Mouse (Mus musculus) hindbrain, embryonic 10.5 days (tissue): ENCODE data around the gene Dusp12. TPM values are rescaled to one million over a fixed set of nuclear protein-coding genes. Genes with fewer than 3 reads are reported as not detected.

Source experiments
- DNase-seq: peaks from one replicate; pipeline ENCODE4 v3.0.0-alpha.2; 2017; ENCODE audit warnings: low spot score
- H3K27ac ChIP-seq: fragments of 300-500 bp; sonication (generic); 2 replicates; pipeline ENCODE4 v1.5.1; 2016; ENCODE audit warnings: mild to moderate bottlenecking, moderate library complexity
- H3K27me3 ChIP-seq: fragments of 300-500 bp; sonication (generic); 2 replicates; pipeline ENCODE4 v1.6.1; 2016; ENCODE audit warnings: mild to moderate bottlenecking; ENCODE audit not compliant: poor library complexity, insufficient read depth, severe bottlenecking
- H3K36me3 ChIP-seq: fragments of 300-500 bp; sonication (generic); 2 replicates; pipeline ENCODE4 v1.6.1; 2016; ENCODE audit warnings: mild to moderate bottlenecking, moderate library complexity
- H3K4me1 ChIP-seq: fragments of 300-500 bp; sonication (generic); replicated peaks from 2 replicates; pipeline ENCODE4 v1.6.1; 2016; ENCODE audit warnings: mild to moderate bottlenecking
- H3K4me3 ChIP-seq: fragments of 300-500 bp; sonication (generic); 2 replicates; pipeline ENCODE4 v1.5.1; 2016; ENCODE audit warnings: mild to moderate bottlenecking, moderate library complexity
- H3K9me3 ChIP-seq: fragments of 300-500 bp; sonication (generic); 2 replicates; pipeline ENCODE4 v1.6.1; 2016; ENCODE audit warnings: mild to moderate bottlenecking, moderate library complexity
- WGBS: fragments of 180-500 bp; shearing (Covaris S2); methylation state at CpG from one replicate; pipeline ENCODE4 v1.1.7; 2016; 5-methylcytosine and 5-hydroxymethylcytosine counted together
- polyA plus RNA-seq: library from polyadenylated mRNA; unstranded; fragments of >200 nt; fragmentation: Nextera tagmentation; extraction: Ambion mirVana; gene quantifications from 2 replicates; pipeline ENCODE4 v1.2.1, GENCODE M21; 2016

The Dusp12 gene
- polyA plus RNA-seq, 1 experiment from 2014 or later = 28.4 TPM

- Histone ChIP-seq H3K4me3 (no peak overlapping the region), H3K36me3 (no peaks in the 10 kb centered on the region), H3K27ac (no peak overlapping the region), H3K4me1 (peaks cover 8% of the 10 kb centered on the region), H3K9me3 (no peaks in the 10 kb centered on the region), H3K27me3 (no peaks in the 10 kb centered on the region)
- WGBS = 75% methylated on average over 2 of the region's 2 CpGs
- no peak for DNase-seq
These were observed 6.3 kb upstream of the Dusp12 start for GRCm38 (mm10) chr1:170891646-170892045.

- H3K4me1 ChIP-seq = peaks cover 19% of the 10 kb centered on the region
- H3K4me3 ChIP-seq = no peak overlapping the region
- no peaks in the 10 kb centered on the region for H3K27me3 ChIP-seq
- DNase-seq = no peak
- no peaks in the 10 kb centered on the region for H3K36me3 ChIP-seq
- WGBS = 72% methylated on average over 4 of the region's 4 CpGs
- no peaks in the 10 kb centered on the region for H3K9me3 ChIP-seq
- no peak overlapping the region for H3K27ac ChIP-seq
These were observed 4.0 kb upstream of the Dusp12 start for GRCm38 (mm10) chr1:170889310-170889709.

- Histone ChIP-seq H3K27ac (no peak overlapping the region), H3K4me1 (peaks cover 29% of the 10 kb centered on the region), H3K9me3 (no peaks in the 10 kb centered on the region), H3K27me3 (no peaks in the 10 kb centered on the region), H3K4me3 (no peak overlapping the region), H3K36me3 (peaks cover 13% of the 10 kb centered on the region)
- DNase-seq = no peak
- 63% methylated on average over 6 of the region's 6 CpGs for WGBS
These were observed 711 bp upstream of the Dusp12 start for GRCm38 (mm10) chr1:170886044-170886458.

- WGBS = 36% methylated on average over 8 of the region's 8 CpGs
- Histone ChIP-seq H3K9me3 (no peaks in the 10 kb centered on the region), H3K4me3 (peak overlapping the region; percentile 90), H3K27ac (peak overlapping the region; percentile 92), H3K27me3 (no peaks in the 10 kb centered on the region), H3K36me3 (peaks cover 29% of the 10 kb centered on the region), H3K4me1 (peaks cover 24% of the 10 kb centered on the region)
- DNase-seq = no peak
These were observed 950 bp downstream of the Dusp12 start for GRCm38 (mm10) chr1:170884390-170884789.

GRCm38 (mm10) chr1:170882915-170883485, 2.3 kb downstream of the Dusp12 start:
- Histone ChIP-seq H3K27me3 (no peaks in the 10 kb centered on the region), H3K36me3 (peaks cover 38% of the 10 kb centered on the region), H3K9me3 (no peaks in the 10 kb centered on the region), H3K4me3 (no peak overlapping the region), H3K27ac (no peak overlapping the region), H3K4me1 (peaks cover 21% of the 10 kb centered on the region)
- DNase-seq = no peak
- WGBS = 89% methylated on average over 5 of the region's 5 CpGs

- no peaks in the 10 kb centered on the region for H3K27me3 ChIP-seq
- H3K27ac ChIP-seq = no peak overlapping the region
- no peaks in the 10 kb centered on the region for H3K9me3 ChIP-seq
- DNase-seq = no peak
- 95% methylated on average over 5 of the region's 5 CpGs for WGBS
- no peaks in the 10 kb centered on the region for H3K4me1 ChIP-seq
- peaks cover 83% of the 10 kb centered on the region for H3K36me3 ChIP-seq
- H3K4me3 ChIP-seq = no peak overlapping the region
These were observed 8.4 kb downstream of the Dusp12 start for GRCm38 (mm10) chr1:170876906-170877305.

- peaks cover 79% of the 10 kb centered on the region for H3K36me3 ChIP-seq
- H3K4me3 ChIP-seq = no peak overlapping the region
- no peak overlapping the region for H3K27ac ChIP-seq
- no peaks in the 10 kb centered on the region for H3K27me3 ChIP-seq
- H3K4me1 ChIP-seq = no peaks in the 10 kb centered on the region
- 90% methylated on average over 3 of the region's 3 CpGs for WGBS
- H3K9me3 ChIP-seq = no peaks in the 10 kb centered on the region
- no peak for DNase-seq
These were observed 9.7 kb downstream of the Dusp12 start for GRCm38 (mm10) chr1:170875676-170876075.

GRCm38 (mm10) chr1:170871961-170872360, 13.4 kb downstream of the Dusp12 start:
- DNase-seq = no peak
- whole genome bisulfite sequencing = 95% methylated on average over 2 of the region's 2 CpGs
- Histone ChIP-seq H3K27me3 (no peaks in the 10 kb centered on the region), H3K36me3 (peaks cover 49% of the 10 kb centered on the region), H3K4me1 (peaks cover 2% of the 10 kb centered on the region), H3K27ac (no peak overlapping the region), H3K4me3 (no peak overlapping the region), H3K9me3 (no peaks in the 10 kb centered on the region)

GRCm38 (mm10) chr1:170871402-170871801, 13.9 kb downstream of the Dusp12 start:
- Histone ChIP-seq H3K4me1 (peaks cover 8% of the 10 kb centered on the region), H3K27ac (no peak overlapping the region), H3K9me3 (no peaks in the 10 kb centered on the region), H3K4me3 (no peak overlapping the region), H3K36me3 (peaks cover 43% of the 10 kb centered on the region), H3K27me3 (no peaks in the 10 kb centered on the region)
- DNase-seq = no peak
- 84% methylated on average over 6 of the region's 6 CpGs for WGBS

- WGBS = 22% methylated on average over 14 of the region's 14 CpGs
- DNase-seq = no peak
- H3K27ac ChIP-seq = peak overlapping the region; percentile 83
- H3K9me3 ChIP-seq = no peaks in the 10 kb centered on the region
- no peaks in the 10 kb centered on the region for H3K27me3 ChIP-seq
- peak overlapping the region; percentile 90 for H3K4me3 ChIP-seq
- H3K36me3 ChIP-seq = peaks cover 20% of the 10 kb centered on the region
- peaks cover 10% of the 10 kb centered on the region for H3K4me1 ChIP-seq
These were observed 16.4 kb downstream of the Dusp12 start for GRCm38 (mm10) chr1:170868905-170869283.

GRCm38 (mm10) chr1:170868107-170868904, 17.0 kb downstream of the Dusp12 start:
- peak; percentile 77 for DNase-seq
- Histone ChIP-seq H3K4me3 (peak overlapping the region; percentile 90), H3K27me3 (no peaks in the 10 kb centered on the region), H3K4me1 (peaks cover 10% of the 10 kb centered on the region), H3K36me3 (peaks cover 15% of the 10 kb centered on the region), H3K9me3 (no peaks in the 10 kb centered on the region), H3K27ac (peak overlapping the region; percentile 83)
- WGBS = 1% methylated on average over 33 of the region's 33 CpGs

- H3K4me3 ChIP-seq = peak within 1 kb of the TSS; percentile 90
- H3K36me3 ChIP-seq = peaks cover 15% of the 10 kb centered on the region
- WGBS = 0% methylated on average over 25 of the region's 25 CpGs
These were observed 17.6 kb downstream of the Dusp12 start, which contains the start of gene Atf6 for GRCm38 (mm10) chr1:170867691-170868105. Gene Atf6, minus strand, starts transcription at chr1:170867771.

GRCm38 (mm10) chr1:170866992-170867690, 18.2 kb downstream of the Dusp12 start:
- no peak for DNase-seq
- H3K27ac ChIP-seq = peak overlapping the region; percentile 83
- H3K9me3 ChIP-seq = no peaks in the 10 kb centered on the region
- H3K27me3 ChIP-seq = no peaks in the 10 kb centered on the region
- peaks cover 10% of the 10 kb centered on the region for H3K4me1 ChIP-seq
- H3K4me3 ChIP-seq = peak overlapping the region; percentile 90
- 4% methylated on average over 30 of the region's 30 CpGs for WGBS
- peaks cover 10% of the 10 kb centered on the region for H3K36me3 ChIP-seq

More at GRCm38 (mm10) chr1:170867691-170868105, 17.6 kb downstream of the Dusp12 start, which contains the start of gene Atf6:
- H3K9me3 ChIP-seq = no peaks in the 10 kb centered on the region
- peak; percentile 95 for DNase-seq
- no peaks in the 10 kb centered on the region for H3K27me3 ChIP-seq
- peak within 1 kb of the TSS; percentile 83 for H3K27ac ChIP-seq
- H3K4me1 ChIP-seq = peaks cover 10% of the 10 kb centered on the region
